Mouse (Mus musculus) intestine, embryonic 15.5 days (tissue): ENCODE measurements around the gene Riok2. TPM values are rescaled to one million over a fixed set of nuclear protein-coding genes. Genes with fewer than 3 reads are reported as not detected.
A peak's percentile ranks its signal among the peaks of the same experiment; 100 is the strongest.
"Not testable (repeated sequence)": the region's sequence is repeated elsewhere in the genome, so short reads cannot be mapped to it uniquely, and the experiment has no call there.

Source experiments
- ATAC-seq: fragments of 200-750 bp; cut with Nextera tagmentation; 2 replicates; pipeline ENCODE4 v1.8.0; 2017; ENCODE audit warnings: moderate TSS enrichment, moderate library complexity
- H3K27ac ChIP-seq: fragments of 300-500 bp; sonication (generic); 2 replicates; pipeline ENCODE4 v1.5.1; 2015; ENCODE audit warnings: mild to moderate bottlenecking, inconsistent platforms
- H3K27me3 ChIP-seq: fragments of 300-500 bp; sonication (generic); replicated peaks from 2 replicates; pipeline ENCODE4 v1.6.1; 2015; ENCODE audit warnings: inconsistent platforms
- H3K36me3 ChIP-seq: fragments of 300-500 bp; sonication (generic); 2 replicates; pipeline ENCODE4 v1.6.1; 2015; ENCODE audit warnings: inconsistent platforms
- H3K4me1 ChIP-seq: fragments of 300-500 bp; sonication (generic); replicated peaks from 2 replicates; pipeline ENCODE4 v1.6.1; 2015; ENCODE audit warnings: inconsistent platforms
- H3K4me2 ChIP-seq: fragments of 300-500 bp; sonication (generic); replicated peaks from 2 replicates; pipeline ENCODE4 v1.6.1; 2015; ENCODE audit warnings: mild to moderate bottlenecking, inconsistent platforms
- H3K4me3 ChIP-seq: fragments of 300-500 bp; sonication (generic); replicated peaks from 2 replicates; pipeline ENCODE4 v1.5.1; 2015; ENCODE audit warnings: inconsistent platforms
- H3K9ac ChIP-seq: fragments of 300-500 bp; sonication (generic); 2 replicates; pipeline ENCODE4 v1.6.1; 2015; ENCODE audit warnings: inconsistent platforms
- H3K9me3 ChIP-seq: fragments of 300-500 bp; sonication (generic); 2 replicates; pipeline ENCODE4 v1.6.1; 2016; ENCODE audit warnings: inconsistent platforms
- WGBS: fragments of 180-500 bp; shearing (Covaris S2); methylation state at CpG from one replicate; pipeline ENCODE4 v1.1.7; 2015; 5-methylcytosine and 5-hydroxymethylcytosine counted together
- polyA plus RNA-seq: library from polyadenylated mRNA; unstranded; fragments of >200 nt; fragmentation: Nextera tagmentation; extraction: Ambion mirVana; gene quantifications from 2 replicates; pipeline ENCODE4 v1.2.1, GENCODE M21; 2015

The Riok2 gene
- polyA plus RNA-seq: 26.1 and 30.0 TPM in 2 replicates

- H3K9ac ChIP-seq: peak within 1 kb of the TSS; percentile 76
- peak; percentile 98 for ATAC-seq
- WGBS: under 1% methylated on average over 48 of the region's 48 CpGs
- H3K27me3 ChIP-seq: no peaks in the 10 kb centered on the region
- H3K9me3 ChIP-seq: no peaks in the 10 kb centered on the region
- H3K36me3 ChIP-seq: no peaks in the 10 kb centered on the region
- H3K4me2 ChIP-seq: peak within 1 kb of the TSS; percentile 72
- H3K4me3 ChIP-seq: peak within 1 kb of the TSS; percentile 72
- no peaks in the 10 kb centered on the region for H3K4me1 ChIP-seq
- H3K27ac ChIP-seq: peak within 1 kb of the TSS; percentile 93
These were observed at the start of gene Riok2 for GRCm38 (mm10) chr17:17373918-17374910. Riok2 (plus strand) TSS chr17:17374309.

DNA sequence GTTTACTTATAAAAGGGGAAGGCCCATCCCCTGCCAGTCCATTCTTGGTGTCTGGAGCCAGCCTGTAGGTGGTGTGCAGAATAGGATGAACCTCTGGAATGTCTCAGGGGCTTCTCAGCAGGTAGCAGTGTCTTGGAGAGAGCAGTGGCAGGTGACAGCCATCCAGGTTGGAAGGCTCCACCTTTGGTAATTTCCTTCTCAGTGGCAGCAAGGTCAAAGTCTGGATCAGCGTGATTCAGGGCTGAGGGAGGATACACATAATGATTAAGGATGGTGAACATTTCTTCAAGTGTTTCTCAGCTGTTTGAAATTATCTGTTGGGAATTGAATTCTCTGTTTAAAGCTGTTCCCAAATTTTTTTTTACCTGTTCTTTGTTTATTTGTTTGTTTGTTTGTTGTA is 48.1 kb upstream of the Riok2 start:
- not testable (repeated sequence) for H3K9me3 ChIP-seq, H3K27me3 ChIP-seq, H3K27ac ChIP-seq, H3K4me1 ChIP-seq, H3K36me3 ChIP-seq, H3K9ac ChIP-seq, H3K4me3 ChIP-seq, H3K4me2 ChIP-seq
- ATAC-seq: 0 out of 2 replicates have a peak, but pooled peaks have one; percentile 51
- 58% methylated on average over 1 of the region's 1 CpGs for WGBS

GRCm38 (mm10) chr17:17326636-17327035 is 47.5 kb upstream of the Riok2 start:
- no peak overlapping the region for H3K9ac ChIP-seq
- 78% methylated on average over 4 of the region's 4 CpGs for WGBS
- peak; percentile 51; the same call in 1 of the 2 replicates for ATAC-seq
- no peak overlapping the region for H3K4me2 ChIP-seq
- no peaks in the 10 kb centered on the region for H3K9me3 ChIP-seq
- no peaks in the 10 kb centered on the region for H3K4me1 ChIP-seq
- no peak overlapping the region for H3K4me3 ChIP-seq
- H3K27ac ChIP-seq: no peak overlapping the region
- H3K27me3 ChIP-seq: no peaks in the 10 kb centered on the region
- no peaks in the 10 kb centered on the region for H3K36me3 ChIP-seq

DNA sequence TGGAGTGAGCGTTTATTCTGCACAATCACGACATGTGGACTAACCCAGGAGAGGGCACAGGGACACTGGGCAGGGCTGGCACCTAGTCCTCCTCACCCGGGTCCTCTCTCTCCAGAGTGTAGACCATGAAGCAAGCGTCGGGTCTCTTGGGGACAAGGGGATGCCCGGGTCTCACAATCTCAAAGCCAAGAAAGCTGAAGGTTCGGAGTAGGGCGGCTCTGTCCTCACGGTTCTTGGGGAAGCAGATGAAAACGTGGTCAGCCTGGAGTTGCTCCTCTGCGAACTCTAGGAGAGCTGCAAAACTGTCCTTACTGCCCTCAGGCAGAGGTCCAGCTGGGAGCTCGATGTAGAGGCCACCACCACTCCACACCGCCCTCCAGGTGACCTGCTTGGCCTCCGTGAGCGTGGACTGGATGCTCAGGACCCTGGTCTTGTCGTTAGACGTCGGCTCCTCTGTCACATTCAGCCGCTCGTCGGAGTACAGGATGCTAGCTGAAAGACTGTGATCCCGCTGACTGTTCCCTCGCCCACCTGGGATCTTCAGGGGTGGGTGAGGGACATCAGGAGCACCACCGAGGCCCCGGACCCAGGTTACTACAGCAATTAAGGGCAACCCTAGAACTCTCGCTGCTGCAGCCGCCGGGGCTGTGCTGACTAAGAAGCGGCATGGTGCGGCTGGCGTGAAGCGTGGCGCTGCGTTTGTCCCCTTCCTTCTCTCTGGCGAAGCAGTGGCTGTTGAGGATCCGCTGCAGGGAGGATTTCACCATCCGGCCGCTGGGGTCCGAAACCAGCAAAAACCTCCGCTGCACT is 28.5 kb upstream of the Riok2 start:
- ATAC-seq: peak; percentile 82
- 5% methylated on average over 36 of the region's 40 CpGs for WGBS
- H3K9me3 ChIP-seq: not testable (repeated sequence)

GRCm38 (mm10) chr17:17346281-17346680 is 27.8 kb upstream of the Riok2 start:
- ATAC-seq: not testable (repeated sequence)
- 39% methylated on average over 4 of the region's 4 CpGs for WGBS

More for the DNA sequence above, 28.5 kb upstream of the Riok2 start:
- H3K27ac ChIP-seq, H3K4me1 ChIP-seq, H3K27me3 ChIP-seq, H3K9ac ChIP-seq, H3K36me3 ChIP-seq: not testable (repeated sequence)
- peak overlapping the region; percentile 29 for H3K4me3 ChIP-seq
- H3K4me2 ChIP-seq: peak overlapping the region; percentile 61

GRCm38 (mm10) chr17:17373550-17373917 is 575 bp upstream of the Riok2 start:
- Histone ChIP-seq H3K4me3 (peak overlapping the region; percentile 72), H3K9me3 (no peaks in the 10 kb centered on the region), H3K27ac (peak overlapping the region; percentile 93), H3K27me3 (no peaks in the 10 kb centered on the region), H3K36me3 (no peaks in the 10 kb centered on the region), H3K9ac (peak overlapping the region; percentile 76), H3K4me1 (no peaks in the 10 kb centered on the region), H3K4me2 (peak overlapping the region; percentile 72)
- no peak; the same call in 1 of the 2 replicates for ATAC-seq
- WGBS: 5% methylated on average over 6 of the region's 6 CpGs

More at GRCm38 (mm10) chr17:17346281-17346680, 27.8 kb upstream of the Riok2 start:
- H3K27ac ChIP-seq, H3K4me1 ChIP-seq, H3K36me3 ChIP-seq, H3K27me3 ChIP-seq, H3K9ac ChIP-seq, H3K9me3 ChIP-seq: not testable (repeated sequence)
- Histone ChIP-seq H3K4me2 (peak overlapping the region; percentile 61), H3K4me3 (peak overlapping the region; percentile 29)

DNA sequence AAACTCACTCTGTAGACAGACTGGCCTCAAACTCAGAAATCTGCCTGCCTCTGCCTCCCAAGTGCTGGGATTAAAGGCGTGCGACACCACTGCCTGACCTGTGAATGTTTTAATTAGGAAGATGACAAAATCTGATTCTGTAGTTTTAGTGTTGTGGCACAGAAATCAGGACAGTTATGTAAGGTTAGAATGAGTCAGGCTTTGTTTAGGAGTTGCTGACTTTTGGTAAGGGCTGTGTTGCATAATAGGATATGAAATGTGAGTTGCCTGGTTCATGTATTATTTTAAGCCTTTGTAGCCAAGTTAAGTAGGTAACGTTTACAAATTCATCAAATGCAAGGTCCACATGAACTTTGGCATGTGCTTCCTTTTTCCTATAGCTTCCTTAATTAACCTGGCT is 1.5 kb downstream of the Riok2 start:
- WGBS: 88% methylated on average over 3 of the region's 3 CpGs
- H3K36me3 ChIP-seq: no peaks in the 10 kb centered on the region
- no peaks in the 10 kb centered on the region for H3K4me1 ChIP-seq
- no peaks in the 10 kb centered on the region for H3K27me3 ChIP-seq
- no peak overlapping the region for H3K27ac ChIP-seq
- peak overlapping the region; percentile 72 for H3K4me3 ChIP-seq
- H3K4me2 ChIP-seq: peak overlapping the region; percentile 72
- H3K9me3 ChIP-seq: no peaks in the 10 kb centered on the region
- H3K9ac ChIP-seq: no peak overlapping the region
- no peak for ATAC-seq

GRCm38 (mm10) chr17:17383703-17384102 is 9.6 kb downstream of the Riok2 start:
- Histone ChIP-seq H3K27me3 (no peaks in the 10 kb centered on the region), H3K4me3 (no peak overlapping the region), H3K4me1 (no peaks in the 10 kb centered on the region), H3K4me2 (no peak overlapping the region), H3K36me3 (peaks cover 15% of the 10 kb centered on the region), H3K9ac (no peak overlapping the region), H3K27ac (no peak overlapping the region), H3K9me3 (no peaks in the 10 kb centered on the region)
- 92% methylated on average over 4 of the region's 4 CpGs for WGBS
- no peak for ATAC-seq

GRCm38 (mm10) chr17:17384502-17384901 is 10.4 kb downstream of the Riok2 start:
- peaks cover 15% of the 10 kb centered on the region for H3K36me3 ChIP-seq
- no peak overlapping the region for H3K4me3 ChIP-seq
- no peaks in the 10 kb centered on the region for H3K27me3 ChIP-seq
- no peak overlapping the region for H3K9ac ChIP-seq
- H3K9me3 ChIP-seq: no peaks in the 10 kb centered on the region
- whole genome bisulfite sequencing: 90% methylated on average over 3 of the region's 3 CpGs
- no peak for ATAC-seq
- no peaks in the 10 kb centered on the region for H3K4me1 ChIP-seq
- no peak overlapping the region for H3K27ac ChIP-seq
- H3K4me2 ChIP-seq: no peak overlapping the region

- Histone ChIP-seq H3K4me2 (no peak overlapping the region), H3K9ac (no peak overlapping the region), H3K27me3 (no peaks in the 10 kb centered on the region), H3K4me1 (no peaks in the 10 kb centered on the region), H3K36me3 (peaks cover 20% of the 10 kb centered on the region), H3K27ac (no peak overlapping the region), H3K4me3 (no peak overlapping the region), H3K9me3 (no peaks in the 10 kb centered on the region)
- WGBS: 82% methylated on average over 2 of the region's 2 CpGs
- no peak for ATAC-seq
These were observed 12.0 kb downstream of the Riok2 start for GRCm38 (mm10) chr17:17386117-17386516.

DNA sequence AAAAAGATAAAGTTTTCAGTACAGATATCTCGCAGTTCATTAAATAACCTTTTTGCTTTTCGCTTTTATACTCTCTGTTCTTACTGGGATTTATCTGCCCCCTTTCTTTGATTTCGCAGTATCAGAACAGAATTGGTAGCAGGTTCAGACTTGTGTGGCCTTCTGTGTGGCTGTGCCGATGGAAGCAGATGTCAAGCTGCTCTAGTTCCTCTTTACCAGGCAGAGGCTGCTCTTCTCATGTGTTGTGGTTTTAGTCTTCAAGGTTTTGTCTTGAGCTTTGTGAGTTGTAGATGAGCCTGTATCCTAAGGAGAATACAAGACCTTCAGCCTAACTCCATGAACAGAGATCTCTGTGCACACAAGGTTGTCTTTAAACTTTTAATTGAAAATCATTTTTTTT is 17.7 kb downstream of the Riok2 start:
- Histone ChIP-seq H3K4me2 (no peak overlapping the region), H3K36me3 (peaks cover 14% of the 10 kb centered on the region)
- 93% methylated on average over 4 of the region's 4 CpGs for WGBS

GRCm38 (mm10) chr17:17392863-17393262 is 18.8 kb downstream of the Riok2 start:
- Histone ChIP-seq H3K9ac (no peak overlapping the region), H3K27me3 (no peaks in the 10 kb centered on the region), H3K4me3 (no peak overlapping the region), H3K4me2 (no peak overlapping the region), H3K4me1 (no peaks in the 10 kb centered on the region), H3K9me3 (no peaks in the 10 kb centered on the region), H3K36me3 (0 out of 2 replicates have a peak, but pooled peaks cover 9% of the 10 kb centered on the region), H3K27ac (no peak overlapping the region)
- 67% methylated on average over 7 of the region's 7 CpGs for WGBS
- ATAC-seq: no peak

More for the DNA sequence above, 17.7 kb downstream of the Riok2 start:
- H3K9ac ChIP-seq: no peak overlapping the region
- H3K27ac ChIP-seq: no peak overlapping the region
- no peak overlapping the region for H3K4me3 ChIP-seq
- no peaks in the 10 kb centered on the region for H3K4me1 ChIP-seq
- no peak for ATAC-seq
- no peaks in the 10 kb centered on the region for H3K27me3 ChIP-seq
- H3K9me3 ChIP-seq: no peaks in the 10 kb centered on the region
